24 mouse cellular contexts compared by ENCODE assay signal in the genomic region with DNA sequence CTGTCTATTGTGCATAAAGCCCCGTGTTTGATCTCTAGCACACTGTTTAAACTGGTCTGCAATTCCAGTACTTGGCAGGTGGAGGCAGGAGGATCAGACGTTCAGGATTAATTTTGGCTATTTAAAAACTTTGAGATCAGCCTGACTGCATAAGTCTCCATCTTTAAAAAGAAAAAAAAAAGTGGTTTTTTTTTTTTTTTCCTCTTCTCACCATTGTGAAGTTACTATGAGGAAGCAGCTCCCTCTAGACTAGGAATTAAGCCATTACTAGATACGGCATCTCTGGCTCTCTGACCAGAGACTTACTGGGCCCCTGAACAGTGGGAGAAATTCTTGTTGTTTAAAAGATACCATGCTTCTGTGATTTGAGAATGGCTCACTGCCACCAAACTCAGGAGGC. TPM values are rescaled to one million over a fixed set of nuclear protein-coding genes. Genes with fewer than 3 reads are reported as not detected.
DNase-seq lines count a peak whose midpoint lies in the region; ATAC-seq and TF ChIP-seq lines count a peak whose summit lies in the region.
"Had no signal": no experiment of that assay in that cellular context is flagged by ENCODE, and none has a peak within 500 bp of the region (broad histone marks: within the 10 kb centered on the region; RNA-seq: fewer than 3 reads in every experiment).

No protein-coding gene starts in this region.

- no peaks in the 10 kb centered on the region for H3K27me3 ChIP-seq in CH12.LX (replicated peaks)
- H3K27me3 ChIP-seq: embryonic facial prominence, embryonic 13.5 days; embryonic facial prominence, embryonic 15.5 days; Patski had no signal

- TF ChIP-seq CTCF in layer of hippocampus, adult 2 months (conservative IDR thresholded peaks at IDR 0.05) = peak; percentile 37; the same call in 1 of the 2 replicates
- TF ChIP-seq CTCF in CH12.LX (conservative IDR thresholded peaks at IDR 0.05 in 1 of 2, IDR thresholded peaks at IDR 0.05 in 1 of 2; ENCODE audit: low read depth in 2 of 2, low read length in 2 of 2) = no peak; a peak in 1 of 4 replicates

- no peak overlapping the region for H3K4me2 ChIP-seq in CH12.LX (ENCODE audit: insufficient read depth, low read depth, poor library complexity, severe bottlenecking)
- H3K4me2 ChIP-seq: embryonic facial prominence, embryonic 13.5 days; embryonic facial prominence, embryonic 15.5 days; forebrain, embryonic 12.5 days had no signal

- in situ Hi-C loops in CH12.LX (cut with MboI; ENCODE audit: low pct_ligation_motif_present, low pct_unique_long_range_greater_than_20kb, low sequenced_read_pairs) = no loop called here

- H3K9me3 ChIP-seq in CH12.LX (replicated peaks; ENCODE audit: low read length) = peaks cover 4% of the 10 kb centered on the region
- H3K9me3 ChIP-seq: embryonic facial prominence, embryonic 13.5 days; embryonic facial prominence, embryonic 15.5 days; forebrain, embryonic 10.5 days; forebrain, embryonic 12.5 days; G1E had no signal

- H3K4me3 ChIP-seq in layer of hippocampus, adult 2 months = no peak overlapping the region
- H3K4me3 ChIP-seq in CH12.LX (replicated peaks in 1 of 3; ENCODE audit: low read depth in 2 of 3, low read length in 2 of 3, poor library complexity in 1 of 3) = no peak overlapping the region
- H3K4me3 ChIP-seq: embryonic facial prominence, embryonic 13.5 days; embryonic facial prominence, embryonic 15.5 days; erythroblast, embryonic 14.5 days; forebrain, embryonic 10.5 days; forebrain, embryonic 12.5 days had no signal

- no peaks in the 10 kb centered on the region for H3K36me3 ChIP-seq in CH12.LX (replicated peaks in 1 of 2; ENCODE audit: control insufficient read depth in 1 of 2, insufficient read depth in 1 of 2, low read length in 1 of 2)
- H3K36me3 ChIP-seq: embryonic facial prominence, embryonic 13.5 days; embryonic facial prominence, embryonic 15.5 days; forebrain, embryonic 10.5 days; forebrain, embryonic 12.5 days; G1E had no signal

- TF ChIP-seq POLR2A in CH12.LX (IDR thresholded peaks at IDR 0.05; ENCODE audit: low read depth, low read length) = no peak

- no peak overlapping the region for H3K9ac ChIP-seq in CH12.LX (ENCODE audit: insufficient read depth, low read depth)
- H3K9ac ChIP-seq: embryonic facial prominence, embryonic 13.5 days; embryonic facial prominence, embryonic 15.5 days; forebrain, embryonic 12.5 days had no signal

- no peaks in the 10 kb centered on the region for H3K79me2 ChIP-seq in CH12.LX (replicated peaks; ENCODE audit: control insufficient read depth, extremely low read depth, insufficient read depth, poor library complexity, severe bottlenecking)

- 0 out of 2 replicates have a peak, but pooled peaks have one; percentile 21 for ATAC-seq in granulocyte monocyte progenitor cell, adult 5-6 weeks (replicated peaks; ENCODE audit: poor library complexity, severe bottlenecking)
- ATAC-seq: activated CD4-positive, CD25-positive, alpha-beta regulatory T cell, adult 4 months; forebrain, embryonic 14.5 days; forebrain, embryonic 16.5 days; Patski had no signal

- no peak for DNase-seq in layer of hippocampus, adult 2 months (ENCODE audit: low spot score in 2 of 2)
- no peak for DNase-seq in layer of hippocampus, adult 11-12 months (ENCODE audit: low spot score)
- no peak for DNase-seq in CH12.LX (ENCODE audit: extremely low read depth)
- DNase-seq in right cerebral cortex, postnatal 4 days = no peak
- DNase-seq: adrenal gland, adult 8-10 months; adrenal gland, postnatal 14 days; adrenal gland, postnatal 36 days; cerebellum, adult 11-12 months; cerebellum, adult 2 months; cerebellum, adult 9-10 months; cerebellum, postnatal 10 days; cerebellum, postnatal 25 days; embryo, embryonic 11 days had no signal

- TF ChIP-seq EP300 in CH12.LX (IDR thresholded peaks at IDR 0.05; ENCODE audit: low read length) = no peak

- H3K27ac ChIP-seq in layer of hippocampus, adult 2 months = no peak overlapping the region
- no peak overlapping the region for H3K27ac ChIP-seq in CH12.LX (ENCODE audit: insufficient read depth, low read depth)
- H3K27ac ChIP-seq: embryonic facial prominence, embryonic 13.5 days; embryonic facial prominence, embryonic 15.5 days; forebrain, embryonic 10.5 days; forebrain, embryonic 12.5 days had no signal

- TF ChIP-seq RAD21 in CH12.LX (IDR thresholded peaks at IDR 0.05; ENCODE audit: low read depth, low read length) = peak; percentile 21

- peaks cover 20 to 42% of the 10 kb centered on the region in 2 experiments for H3K4me1 ChIP-seq in CH12.LX (ENCODE audit: control insufficient read depth in 1 of 2, insufficient read depth in 2 of 2)

- dilution Hi-C loops in CH12.LX (cut with MboI; ENCODE audit: extremely low pct_ligation_motif_present, extremely low pct_unique_long_range_greater_than_20kb, low sequenced_read_pairs) = no loop called here

TF ChIP-seq in CH12.LX, 34 proteins besides CTCF, POLR2A, EP300 and RAD21:
- TF ChIP-seq ZNF384 (IDR thresholded peaks at IDR 0.05; ENCODE audit: low read depth, low read length) (peak; percentile 94), RCOR1 (conservative IDR thresholded peaks at IDR 0.05; ENCODE audit: low read depth, low read length) (no peak)

RNA-seq across cellular contexts. Expression of a gene that starts 49.5 kb away (rescaled TPM):
- 1 to 10 TPM; 6.0 to 6.7 TPM for total RNA-seq in layer of hippocampus, adult 2 months (2021)
- total RNA-seq in CH12.LX (2012; rRNA removed) (156 and 169 TPM in 2 replicates), CH12.LX (2014; rRNA removed) (86.6 and 102 TPM in 2 replicates)
- 80.3 and 80.6 TPM in 2 replicates for polyA plus RNA-seq in CH12.LX (2012; ENCODE audit: insufficient read length, low read depth)
- 151 and 195 TPM in 2 replicates for total RNA-seq in granulocyte monocyte progenitor cell, adult 5-6 weeks (2014; fragmentation: Nextera tagmentation)
- total RNA-seq in granulocyte monocyte progenitor cell, adult 5-6 weeks (2017) = 178 and 196 TPM in 2 replicates
- polyA plus RNA-seq: erythroblast, embryonic 14.5 days; G1E had no signal

Comparison
In these comparisons a context has a peak if more than half of its experiments do, and no peak if none do; other contexts are left out.
1. RNA of a gene that starts 49.5 kb away (total RNA-seq): 151 to 196 TPM in granulocyte monocyte progenitor cell, adult 5-6 weeks and 86.6 to 169 TPM in CH12.LX; 6.0 to 6.7 TPM in layer of hippocampus, adult 2 months; every median in the first group is over 10 times any median in the second.